Mouse (Mus musculus): ENCODE data around the gene Rad23a. TPM values are rescaled to one million over a fixed set of nuclear protein-coding genes. Genes with fewer than 3 reads are reported as not detected.
A peak's percentile ranks its signal among the peaks of the same experiment; 100 is the strongest.

Rad23a gene
- total RNA-seq (2021): 10 to 100 TPM; 90.9 to 91.8 TPM

- peak; percentile 92 for DNase-seq
Observed at GRCm38 (mm10) chr8:84840248-84840999, at the start of gene Rad23a. Gene Rad23a (minus strand): TSS chr8:84840665.

GRCm38 (mm10) chr8:84889141-84889540 lies 48.7 kb upstream of the Rad23a start:
- no peak for DNase-seq

- DNase-seq: no peak
Observed at GRCm38 (mm10) chr8:84888280-84888679, 47.8 kb upstream of the Rad23a start.

- no peak for DNase-seq
Observed at GRCm38 (mm10) chr8:84884728-84885127, 44.3 kb upstream of the Rad23a start.

GRCm38 (mm10) chr8:84878915-84879314 lies 38.5 kb upstream of the Rad23a start:
- DNase-seq: no peak

GRCm38 (mm10) chr8:84877297-84878035 lies 37.0 kb upstream of the Rad23a start:
- DNase-seq: no peak

- no peak for DNase-seq
Observed at GRCm38 (mm10) chr8:84874339-84874738, 33.9 kb upstream of the Rad23a start.

- DNase-seq: no peak
Observed at GRCm38 (mm10) chr8:84873016-84873415, 32.6 kb upstream of the Rad23a start.

- DNase-seq: peak; percentile 41
Observed at GRCm38 (mm10) chr8:84872309-84872965, 32.0 kb upstream of the Rad23a start.

- DNase-seq: peak; percentile 86
Observed at GRCm38 (mm10) chr8:84871376-84872308, 31.2 kb upstream of the Rad23a start, which contains the start of gene Syce2. Gene Syce2 (plus strand): TSS chr8:84872111.

- peak; percentile 95 for DNase-seq
Observed at GRCm38 (mm10) chr8:84856864-84857441, 16.5 kb upstream of the Rad23a start, which contains the start of gene Farsa. Gene Farsa (plus strand): TSS chr8:84856989.

GRCm38 (mm10) chr8:84856434-84856833 lies 16.0 kb upstream of the Rad23a start:
- DNase-seq: no peak

- DNase-seq: no peak
Observed at GRCm38 (mm10) chr8:84847684-84848435, 7.4 kb upstream of the Rad23a start.

- peak; percentile 99 for DNase-seq
Observed at GRCm38 (mm10) chr8:84846722-84847572, 6.5 kb upstream of the Rad23a start, which contains the start of gene Calr. Gene Calr (minus strand): TSS chr8:84846934.

- no peak for DNase-seq
Observed at GRCm38 (mm10) chr8:84846094-84846721, 5.7 kb upstream of the Rad23a start.

GRCm38 (mm10) chr8:84845355-84846093 lies 5.1 kb upstream of the Rad23a start:
- DNase-seq: peak; percentile 71

- no peak for DNase-seq
Observed at GRCm38 (mm10) chr8:84844397-84845070, 4.1 kb upstream of the Rad23a start.

- no peak for DNase-seq
Observed at GRCm38 (mm10) chr8:84841514-84841913, 1.0 kb upstream of the Rad23a start.

Measured in heart, postnatal 4 days (tissue).